Mouse (Mus musculus): ENCODE measurements around the gene Cdh24. TPM values are rescaled to one million over a fixed set of nuclear protein-coding genes. Genes with fewer than 3 reads are reported as not detected.

Gene Cdh24
- polyA plus RNA-seq, 2 experiments: 5.7 to 50.0 TPM

- H3K27me3 ChIP-seq (ENCODE audit: control insufficient read depth, insufficient read depth, low read length): no peaks in the 10 kb centered on the region
- H3K36me3 ChIP-seq (ENCODE audit: control insufficient read depth, insufficient read depth, low read length): peaks cover 39% of the 10 kb centered on the region
- ATAC-seq (ENCODE audit: low FRiP score, low read depth) (no peak), DNase-seq (ENCODE audit: low spot score) (no peak)
- no peak overlapping the region for H3K4me3 ChIP-seq (replicated peaks; ENCODE audit: low read length)
- H3K4me1 ChIP-seq (ENCODE audit: control insufficient read depth, insufficient read depth, low read length): peaks cover 10% of the 10 kb centered on the region
- no peak for TF ChIP-seq POLR2A (IDR thresholded peaks at IDR 0.05; ENCODE audit: borderline replicate concordance, extremely low read depth, insufficient read depth, insufficient read length)
- H3K9ac ChIP-seq (ENCODE audit: low read depth, low read length, severe bottlenecking): no peak overlapping the region
- WGBS: 86% methylated on average over 3 of the region's 3 CpGs
- no peak overlapping the region for H3K4me2 ChIP-seq (replicated peaks; ENCODE audit: low read depth, low read length, severe bottlenecking)
- H3K27ac ChIP-seq (replicated peaks; ENCODE audit: low read depth, low read length): no peak overlapping the region
- no peaks in the 10 kb centered on the region for H3K9me3 ChIP-seq (ENCODE audit: control insufficient read depth, low read length)
These were observed 41.2 kb upstream of the Cdh24 start for GRCm38 (mm10) chr14:54682396-54682795.

DNA sequence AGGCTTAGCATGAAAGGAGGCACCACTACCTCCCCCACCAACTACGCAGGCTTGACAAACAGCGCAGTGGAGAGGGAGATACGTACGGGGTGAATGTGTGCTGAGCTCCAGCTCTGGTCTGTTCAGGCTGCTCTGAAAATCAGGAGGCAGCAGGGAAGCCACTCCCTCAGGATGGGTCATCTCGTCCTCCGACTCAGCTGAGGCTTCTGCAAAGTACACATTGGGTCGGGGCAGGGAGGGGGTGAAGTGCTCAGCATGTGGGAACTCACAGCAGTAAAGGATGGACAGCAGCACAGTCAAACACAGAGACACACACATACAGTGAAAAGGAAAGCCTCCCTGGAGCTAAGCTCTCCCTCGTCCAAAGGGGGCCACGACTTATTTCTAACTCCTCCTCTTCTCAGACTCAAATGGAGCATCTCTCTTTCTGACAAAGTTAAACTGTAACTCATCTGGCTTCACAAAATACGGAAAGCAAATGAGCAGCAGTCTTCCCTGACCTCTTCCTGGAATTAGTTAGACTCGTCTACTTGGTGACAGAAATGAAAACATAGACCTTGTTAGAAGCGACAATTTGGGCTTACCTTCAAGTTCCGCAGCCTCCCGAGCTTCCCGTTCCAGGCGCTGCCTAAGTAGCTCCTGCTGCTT, 37.6 kb upstream of the Cdh24 start:
- no peaks in the 10 kb centered on the region for H3K27me3 ChIP-seq (ENCODE audit: control insufficient read depth, insufficient read depth, low read length)
- H3K4me2 ChIP-seq (replicated peaks; ENCODE audit: low read depth, low read length, severe bottlenecking): no peak overlapping the region
- no peak for DNase-seq (ENCODE audit: low spot score)
- H3K27ac ChIP-seq (replicated peaks; ENCODE audit: low read depth, low read length): no peak overlapping the region
- H3K36me3 ChIP-seq (ENCODE audit: control insufficient read depth, insufficient read depth, low read length): peaks cover 70% of the 10 kb centered on the region
- H3K9me3 ChIP-seq (ENCODE audit: control insufficient read depth, low read length): no peaks in the 10 kb centered on the region
- H3K4me3 ChIP-seq (replicated peaks; ENCODE audit: low read length): no peak overlapping the region
- WGBS: 88% methylated on average over 16 of the region's 16 CpGs
- TF ChIP-seq POLR2A (IDR thresholded peaks at IDR 0.05; ENCODE audit: borderline replicate concordance, extremely low read depth, insufficient read depth, insufficient read length): no peak
- no peak for ATAC-seq (ENCODE audit: low FRiP score, low read depth)
- H3K4me1 ChIP-seq (ENCODE audit: control insufficient read depth, insufficient read depth, low read length): no peaks in the 10 kb centered on the region
- no peak overlapping the region for H3K9ac ChIP-seq (ENCODE audit: low read depth, low read length, severe bottlenecking)

- TF ChIP-seq POLR2A (IDR thresholded peaks at IDR 0.05; ENCODE audit: borderline replicate concordance, extremely low read depth, insufficient read depth, insufficient read length): no peak
- no peaks in the 10 kb centered on the region for H3K27me3 ChIP-seq (ENCODE audit: control insufficient read depth, insufficient read depth, low read length)
- no peak overlapping the region for H3K4me3 ChIP-seq (replicated peaks; ENCODE audit: low read length)
- H3K9ac ChIP-seq (ENCODE audit: low read depth, low read length, severe bottlenecking): no peak overlapping the region
- WGBS: 81% methylated on average over 5 of the region's 5 CpGs
- no peak overlapping the region for H3K4me2 ChIP-seq (replicated peaks; ENCODE audit: low read depth, low read length, severe bottlenecking)
- H3K9me3 ChIP-seq (ENCODE audit: control insufficient read depth, low read length): no peaks in the 10 kb centered on the region
- DNase-seq (ENCODE audit: low spot score): no peak
- H3K4me1 ChIP-seq (ENCODE audit: control insufficient read depth, insufficient read depth, low read length): no peaks in the 10 kb centered on the region
- peaks cover 76% of the 10 kb centered on the region for H3K36me3 ChIP-seq (ENCODE audit: control insufficient read depth, insufficient read depth, low read length)
- no peak overlapping the region for H3K27ac ChIP-seq (replicated peaks; ENCODE audit: low read depth, low read length)
- ATAC-seq (ENCODE audit: low FRiP score, low read depth): no peak
These were observed 35.1 kb upstream of the Cdh24 start for GRCm38 (mm10) chr14:54676290-54676689.

- ATAC-seq (ENCODE audit: low FRiP score, low read depth) (no peak), DNase-seq (ENCODE audit: low spot score) (no peak)
- H3K36me3 ChIP-seq (ENCODE audit: control insufficient read depth, insufficient read depth, low read length): peaks cover 87% of the 10 kb centered on the region
- no peak overlapping the region for H3K4me3 ChIP-seq (replicated peaks; ENCODE audit: low read length)
- no peak for TF ChIP-seq POLR2A (IDR thresholded peaks at IDR 0.05; ENCODE audit: borderline replicate concordance, extremely low read depth, insufficient read depth, insufficient read length)
- no peak overlapping the region for H3K4me2 ChIP-seq (replicated peaks; ENCODE audit: low read depth, low read length, severe bottlenecking)
- WGBS: 76% methylated on average over 2 of the region's 2 CpGs
- no peak overlapping the region for H3K27ac ChIP-seq (replicated peaks; ENCODE audit: low read depth, low read length)
- no peak overlapping the region for H3K9ac ChIP-seq (ENCODE audit: low read depth, low read length, severe bottlenecking)
- no peaks in the 10 kb centered on the region for H3K27me3 ChIP-seq (ENCODE audit: control insufficient read depth, insufficient read depth, low read length)
- H3K9me3 ChIP-seq (ENCODE audit: control insufficient read depth, low read length): no peaks in the 10 kb centered on the region
- no peaks in the 10 kb centered on the region for H3K4me1 ChIP-seq (ENCODE audit: control insufficient read depth, insufficient read depth, low read length)
These were observed 33.2 kb upstream of the Cdh24 start for GRCm38 (mm10) chr14:54674317-54674716.

GRCm38 (mm10) chr14:54669381-54669780, 28.2 kb upstream of the Cdh24 start:
- Histone ChIP-seq H3K4me1 (ENCODE audit: control insufficient read depth, insufficient read depth, low read length) (no peaks in the 10 kb centered on the region), H3K36me3 (ENCODE audit: control insufficient read depth, insufficient read depth, low read length) (peaks cover 85% of the 10 kb centered on the region), H3K4me3 (replicated peaks; ENCODE audit: low read length) (no peak overlapping the region), H3K27me3 (ENCODE audit: control insufficient read depth, insufficient read depth, low read length) (no peaks in the 10 kb centered on the region), H3K9ac (ENCODE audit: low read depth, low read length, severe bottlenecking) (no peak overlapping the region), H3K27ac (replicated peaks; ENCODE audit: low read depth, low read length) (no peak overlapping the region), H3K4me2 (replicated peaks; ENCODE audit: low read depth, low read length, severe bottlenecking) (no peak overlapping the region), H3K9me3 (ENCODE audit: control insufficient read depth, low read length) (no peaks in the 10 kb centered on the region)
- no peak for DNase-seq (ENCODE audit: low spot score)
- WGBS: 84% methylated on average over 4 of the region's 4 CpGs
- no peak for TF ChIP-seq POLR2A (IDR thresholded peaks at IDR 0.05; ENCODE audit: borderline replicate concordance, extremely low read depth, insufficient read depth, insufficient read length)
- ATAC-seq (ENCODE audit: low FRiP score, low read depth): no peak

All from limb, embryonic 14.5 days (tissue).